Mouse (Mus musculus): Measurements from ENCODE around the gene Arsj. TPM values are rescaled to one million over a fixed set of nuclear protein-coding genes. Genes with fewer than 3 reads are reported as not detected.

Gene Arsj
- polyA plus RNA-seq, 1 experiment from 2014 or later, result 0.43 TPM

GRCm38 (mm10) chr3:126455787-126456482, 92.5 kb downstream of the Arsj start:
- Histone ChIP-seq H3K9ac (no peak overlapping the region), H3K36me3 (replicated peaks; ENCODE audit: control insufficient read depth, insufficient read depth) (no peaks in the 10 kb centered on the region), H3K27ac (peak overlapping the region; percentile 38; the same call in 1 of the 2 replicates), H3K9me3 (ENCODE audit: control insufficient read depth, low read length) (no peaks in the 10 kb centered on the region), H3K4me3 (replicated peaks; ENCODE audit: low read length) (no peak overlapping the region), H3K27me3 (ENCODE audit: control insufficient read depth, insufficient read depth, low read length) (no peaks in the 10 kb centered on the region), H3K4me1 (replicated peaks; ENCODE audit: control insufficient read depth, insufficient read depth, low read length) (no peaks in the 10 kb centered on the region), H3K4me2 (replicated peaks) (no peak overlapping the region)
- WGBS, result 60% methylated on average over 7 of the region's 7 CpGs
- no peak for DNase-seq (ENCODE audit: low spot score)
- peak; percentile 46; the same call in 1 of the 2 replicates for ATAC-seq (ENCODE audit: low FRiP score)

GRCm38 (mm10) chr3:126463119-126463815, 99.8 kb downstream of the Arsj start:
- H3K4me1 ChIP-seq (replicated peaks; ENCODE audit: control insufficient read depth, insufficient read depth, low read length), result no peaks in the 10 kb centered on the region
- ATAC-seq (ENCODE audit: low FRiP score) (no peak), DNase-seq (ENCODE audit: low spot score) (no peak)
- no peaks in the 10 kb centered on the region for H3K27me3 ChIP-seq (ENCODE audit: control insufficient read depth, insufficient read depth, low read length)
- H3K4me2 ChIP-seq (replicated peaks), result no peak overlapping the region
- WGBS, result 68% methylated on average over 4 of the region's 4 CpGs
- H3K4me3 ChIP-seq (replicated peaks; ENCODE audit: low read length), result no peak overlapping the region
- no peak overlapping the region for H3K9ac ChIP-seq
- H3K9me3 ChIP-seq (ENCODE audit: control insufficient read depth, low read length), result no peaks in the 10 kb centered on the region
- no peak overlapping the region for H3K27ac ChIP-seq
- no peaks in the 10 kb centered on the region for H3K36me3 ChIP-seq (replicated peaks; ENCODE audit: control insufficient read depth, insufficient read depth)

GRCm38 (mm10) chr3:126464262-126464661, 100.8 kb downstream of the Arsj start:
- no peak overlapping the region for H3K9ac ChIP-seq
- ATAC-seq (ENCODE audit: low FRiP score) (no peak), DNase-seq (ENCODE audit: low spot score) (no peak)
- WGBS, result 39% methylated on average over 2 of the region's 2 CpGs
- no peak overlapping the region for H3K4me2 ChIP-seq (replicated peaks)
- H3K36me3 ChIP-seq (replicated peaks; ENCODE audit: control insufficient read depth, insufficient read depth), result no peaks in the 10 kb centered on the region
- no peaks in the 10 kb centered on the region for H3K27me3 ChIP-seq (ENCODE audit: control insufficient read depth, insufficient read depth, low read length)
- no peaks in the 10 kb centered on the region for H3K4me1 ChIP-seq (replicated peaks; ENCODE audit: control insufficient read depth, insufficient read depth, low read length)
- no peak overlapping the region for H3K4me3 ChIP-seq (replicated peaks; ENCODE audit: low read length)
- no peaks in the 10 kb centered on the region for H3K9me3 ChIP-seq (ENCODE audit: control insufficient read depth, low read length)
- no peak overlapping the region for H3K27ac ChIP-seq

Other genes starting within 250 kb of the Arsj start
- gene Camk2d, start 232.6 kb downstream of the Arsj start, polyA plus RNA-seq (2014; fragmentation: Nextera tagmentation; extraction: Ambion mirVana), result 109 and 117 TPM in 2 replicates

All from hindbrain, embryonic 14.5 days (tissue).